Mouse (Mus musculus) bone marrow, adult 2 months (tissue): ENCODE measurements around the gene Gm10142.

Source experiments
- CTCF ChIP-seq: fragments of 200-500 bp; IDR thresholded peaks from 2 replicates; pipeline ENCODE4 v1.5.1; 2011; ENCODE audit warnings: low read length, control low read depth; ENCODE audit not compliant: control insufficient read depth, insufficient read depth
- POLR2A ChIP-seq: fragments of 200-500 bp; IDR thresholded peaks from 2 replicates; pipeline ENCODE4 v1.6.1; 2011; ENCODE audit warnings: low read depth, mild to moderate bottlenecking, control low read depth, low read length, borderline replicate concordance; ENCODE audit not compliant: control insufficient read depth

GRCm38 (mm10) chr10:77667402-77667801, 48.2 kb upstream of the Gm10142 start:
- TF ChIP-seq POLR2A (no peak), CTCF (no peak)
